Mouse (Mus musculus) myocyte (in vitro differentiated cells): ENCODE data around the gene Zfp367.

ENCODE experiments used
- MAX ChIP-seq: IDR thresholded peaks from one replicate; pipeline ENCODE4 v1.6.1; 2011; ENCODE audit warnings: low read depth, mild to moderate bottlenecking, control low read depth
- MYOD1 ChIP-seq, 3 experiments: IDR thresholded peaks; one replicate each; pipeline ENCODE4 v1.6.1; 2011; ENCODE audit warnings: control low read depth in 2 of 3, low read depth in 2 of 3, mild to moderate bottlenecking in 2 of 3, moderate library complexity in 1 of 3; ENCODE audit not compliant: insufficient read length in 2 of 3, control insufficient read depth in 1 of 3
- MYOG ChIP-seq, 3 experiments: IDR thresholded peaks; one replicate each; pipeline ENCODE4 v1.6.1; 2011; ENCODE audit warnings: control low read depth in 2 of 3, low read depth in 2 of 3, mild to moderate bottlenecking in 2 of 3; ENCODE audit not compliant: insufficient read length in 2 of 3, control insufficient read depth in 1 of 3, insufficient read depth in 1 of 3
- POLR2A ChIP-seq: IDR thresholded peaks from one replicate; pipeline ENCODE4 v1.6.1; 2011; ENCODE audit warnings: low read depth, mild to moderate bottlenecking, control low read depth, moderate library complexity; ENCODE audit not compliant: insufficient read length
- POLR2AphosphoS2 ChIP-seq: IDR thresholded peaks from one replicate; pipeline ENCODE4 v1.6.1; 2011; ENCODE audit warnings: low read depth, control low read depth; ENCODE audit not compliant: insufficient read length
- REST ChIP-seq: IDR thresholded peaks from one replicate; pipeline ENCODE4 v1.6.1; 2011; ENCODE audit warnings: mild to moderate bottlenecking, control low read depth, moderate library complexity; ENCODE audit not compliant: insufficient read depth, insufficient read length
- SRF ChIP-seq: IDR thresholded peaks from one replicate; pipeline ENCODE4 v1.6.1; 2011; ENCODE audit warnings: low read depth; ENCODE audit not compliant: control insufficient read depth, insufficient read length
- TCF12 ChIP-seq: IDR thresholded peaks from one replicate; pipeline ENCODE4 v1.6.1; 2011; ENCODE audit warnings: mild to moderate bottlenecking, control low read depth; ENCODE audit not compliant: poor library complexity, insufficient read depth, severe bottlenecking
- USF1 ChIP-seq: IDR thresholded peaks from one replicate; pipeline ENCODE4 v1.6.1; 2011; ENCODE audit warnings: low read depth, mild to moderate bottlenecking, control low read depth, moderate library complexity

- no peak for TF ChIP-seq MYOD1 (IDR thresholded peaks at IDR 0.05; ENCODE audit: control insufficient read depth in 1 of 3, insufficient read length in 2 of 3, low read depth in 2 of 3)
- no peak for TF ChIP-seq TCF12
- no peak for TF ChIP-seq MAX
- TF ChIP-seq MYOG (IDR thresholded peaks at IDR 0.05; ENCODE audit: control insufficient read depth in 1 of 3, insufficient read depth in 1 of 3, insufficient read length in 2 of 3, low read depth in 2 of 3) = no peak
- no peak for TF ChIP-seq POLR2A
- no peak for TF ChIP-seq SRF
- no peak for TF ChIP-seq POLR2AphosphoS2
- no peak for TF ChIP-seq USF1
- TF ChIP-seq REST = no peak
Measured at GRCm38 (mm10) chr13:64120760-64121159, 32.2 kb downstream of the Zfp367 start.
